Mouse (Mus musculus): ENCODE results near the gene Aldh3b1.

Aldh3b1 gene

DNA sequence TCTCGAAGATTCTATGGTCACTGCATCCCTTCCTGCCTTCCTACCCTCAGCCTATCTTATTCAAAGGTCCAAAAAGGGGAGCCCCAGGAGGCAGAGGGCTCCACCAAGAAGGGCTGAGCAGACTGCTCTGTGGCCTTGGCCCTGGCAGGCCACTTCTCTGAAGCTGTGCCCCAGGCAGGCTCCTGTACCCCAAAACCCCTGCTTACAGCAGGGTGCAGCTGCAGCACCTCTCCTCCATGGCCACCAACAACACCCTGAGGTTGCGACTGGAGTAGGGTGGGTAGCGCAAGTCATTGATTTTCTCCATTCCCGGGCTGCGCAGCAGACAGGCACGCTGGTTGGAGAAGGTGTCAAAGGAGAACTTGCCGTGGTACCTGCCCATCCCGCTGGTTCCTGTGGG lies 15.9 kb downstream of the Aldh3b1 start:
- no peak for DNase-seq (ENCODE audit: extremely low spot score, low read depth, low spot score)

DNA sequence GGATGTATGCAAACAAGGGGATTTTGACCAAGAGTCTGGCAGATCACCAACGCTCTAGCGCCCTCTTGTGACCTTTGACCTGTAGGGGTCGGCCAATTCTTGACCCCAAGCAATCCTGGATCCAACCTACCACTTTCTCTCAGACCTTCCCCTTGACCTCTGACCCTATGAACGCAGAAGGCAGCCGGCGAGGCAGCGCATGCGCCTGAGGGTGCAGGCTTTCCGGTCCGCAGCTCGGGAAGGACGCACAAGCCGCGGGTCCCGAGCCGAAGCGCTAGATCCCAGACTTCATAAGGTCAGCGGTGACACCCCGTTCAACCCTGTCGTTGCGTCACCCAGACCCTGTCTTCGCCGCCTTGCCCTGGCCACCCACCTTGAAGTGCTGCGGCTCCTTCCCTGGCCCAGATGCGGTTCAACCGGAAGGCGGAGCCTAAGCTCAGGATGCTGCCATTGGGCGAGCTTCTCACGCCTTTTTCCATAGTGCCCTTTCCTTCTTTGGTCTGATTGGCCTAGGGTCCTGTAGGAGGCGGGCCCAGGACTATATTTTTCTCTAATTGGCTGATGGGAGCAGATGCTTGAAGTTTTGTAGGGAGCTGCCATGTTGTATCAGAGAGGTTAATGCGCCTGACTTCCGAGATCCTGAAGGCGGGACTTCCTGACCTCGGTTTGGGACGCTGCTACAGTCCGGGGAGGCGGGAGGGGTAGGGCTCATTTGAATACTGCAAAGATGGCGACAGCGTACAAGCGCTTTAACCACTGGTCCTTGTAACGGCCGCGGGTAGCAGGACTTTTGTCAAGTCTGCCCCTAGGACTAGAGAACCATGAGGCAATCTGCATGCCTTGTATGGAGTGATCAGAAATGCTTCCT lies 17.0 kb downstream of the Aldh3b1 start, which contains the start of gene Ndufs8:
Gene Ndufs8, minus strand, starts transcription at position 438 of the 868 bp plus-strand sequence.
- DNase-seq (ENCODE audit: extremely low spot score, low read depth, low spot score): peak; percentile 97

DNA sequence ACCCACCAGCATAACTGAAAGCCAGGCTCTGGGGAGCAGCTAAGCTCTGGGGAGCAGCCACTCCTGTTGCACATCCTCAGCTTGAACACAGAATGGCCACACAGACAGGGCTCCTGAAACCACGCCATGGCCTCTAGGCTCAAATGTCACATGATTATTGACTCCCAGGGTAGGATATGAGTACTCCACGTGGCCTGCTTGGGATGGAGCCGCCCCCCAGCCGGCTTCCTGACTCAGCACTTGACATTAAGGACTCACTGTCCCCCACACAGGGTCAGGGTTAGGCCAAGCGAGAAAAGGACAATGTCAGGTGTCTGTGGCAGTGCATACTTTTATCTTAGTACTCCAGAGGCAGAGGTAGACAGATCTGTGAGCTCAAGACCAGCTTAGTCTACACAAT lies 19.4 kb downstream of the Aldh3b1 start:
- DNase-seq (ENCODE audit: extremely low spot score, low read depth, low spot score): no peak

DNA sequence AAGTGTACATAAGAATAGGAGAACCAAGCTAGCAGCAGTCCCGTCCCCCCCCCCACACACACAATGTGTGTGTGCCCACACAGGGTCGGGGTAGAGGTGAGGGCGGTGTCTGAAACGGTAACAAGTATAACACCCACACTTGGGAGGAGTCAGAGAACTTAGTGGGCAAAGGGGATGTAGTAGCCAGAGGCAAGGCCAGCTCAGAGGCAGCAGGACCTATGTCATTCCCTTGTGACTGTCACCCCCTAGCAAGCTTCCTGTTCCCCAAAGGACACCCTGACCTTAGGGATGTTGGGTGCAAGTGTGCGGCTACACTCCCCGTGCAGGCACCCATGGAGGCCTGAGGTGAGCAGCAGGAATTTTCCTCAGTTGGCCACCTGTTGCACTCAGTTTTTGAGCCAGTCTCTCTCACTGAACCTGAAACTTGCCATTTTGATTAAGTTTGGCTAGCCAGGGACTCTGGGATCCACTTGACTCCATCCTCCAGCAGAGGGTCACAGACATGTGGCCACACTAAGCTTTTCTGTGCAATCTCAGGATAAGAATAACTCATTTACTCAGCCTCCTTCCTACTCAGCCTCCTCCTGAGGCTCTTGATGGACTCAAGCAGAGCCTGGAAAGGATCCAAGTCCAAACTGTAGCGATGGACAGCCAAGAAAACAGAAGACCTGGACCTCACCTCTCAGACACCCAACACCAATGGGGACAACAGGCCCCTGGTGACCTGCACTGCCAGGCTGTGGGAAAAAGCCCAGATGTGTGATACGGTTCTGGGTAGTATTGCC lies 21.5 kb downstream of the Aldh3b1 start:
- DNase-seq (ENCODE audit: extremely low spot score, low read depth, low spot score): no peak

DNA sequence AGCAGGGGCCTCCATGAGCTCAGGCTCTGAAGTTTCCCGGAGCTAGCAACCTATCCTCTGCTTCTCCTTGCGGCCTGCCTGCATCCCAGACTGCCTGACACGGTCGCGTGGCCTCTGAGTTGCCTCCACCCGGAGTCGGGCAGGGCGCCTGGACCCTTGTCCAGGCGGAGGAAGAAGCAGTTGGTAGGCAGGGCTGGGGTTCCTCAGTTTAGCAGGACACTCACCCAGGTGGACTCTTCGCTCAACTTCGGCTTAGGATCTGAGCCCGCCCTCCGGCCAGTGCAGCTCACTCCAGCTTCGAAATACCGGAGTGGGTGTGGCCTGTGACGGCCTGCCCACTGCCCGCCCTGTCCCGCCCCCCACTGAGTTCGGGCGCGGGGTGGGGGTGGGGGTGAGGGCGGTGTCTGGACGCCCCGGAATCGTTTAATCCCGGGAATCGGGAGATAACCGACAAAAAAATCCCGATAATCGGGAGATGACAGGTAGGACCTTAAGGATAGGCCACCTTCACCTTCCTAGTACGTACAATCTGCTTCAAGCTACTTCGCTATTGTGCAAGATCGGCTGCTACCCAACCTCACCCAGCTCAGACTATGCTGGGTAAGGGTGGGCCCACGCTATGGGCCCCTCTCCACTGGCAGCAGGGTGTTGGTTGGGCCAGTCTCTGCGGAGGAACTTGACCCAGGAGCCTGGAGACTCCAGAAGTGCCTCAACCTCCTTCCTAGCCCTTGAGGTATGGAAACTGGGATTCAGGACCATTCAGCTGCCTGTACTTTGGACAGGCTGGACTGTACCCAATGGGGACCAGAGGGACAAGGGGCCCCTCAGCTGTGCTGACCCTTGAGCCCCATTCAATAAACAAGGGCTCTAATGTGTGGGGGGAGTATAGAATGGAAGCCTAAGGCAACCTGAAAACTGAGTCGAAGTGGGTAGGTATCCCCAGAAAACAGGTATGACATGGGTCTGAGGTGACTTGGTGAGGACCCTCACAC lies 22.5 kb downstream of the Aldh3b1 start, which contains the start of gene Tcirg1:
Gene Tcirg1, minus strand, starts transcription at position 339 of the 992 bp plus-strand sequence.
- DNase-seq (ENCODE audit: extremely low spot score, low read depth, low spot score): no peak

DNA sequence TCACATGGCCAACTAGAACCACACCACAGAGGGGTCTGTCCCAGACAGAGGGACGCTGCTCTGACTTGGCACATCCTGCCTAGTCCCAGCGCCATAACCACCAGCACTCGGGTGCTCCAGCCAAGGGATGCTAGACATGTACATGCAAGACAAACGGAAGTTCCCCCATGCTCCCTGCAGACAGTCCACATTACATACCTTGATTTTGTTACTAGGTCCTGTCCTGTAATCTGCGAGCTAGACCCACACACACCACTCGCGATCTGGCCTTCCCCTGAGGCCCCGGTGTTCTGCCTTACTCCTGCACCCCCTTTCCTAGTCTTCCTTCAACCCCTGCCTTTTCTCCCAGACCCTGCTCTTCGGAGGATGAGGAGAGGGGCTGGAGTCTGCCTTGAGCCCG lies 23.3 kb downstream of the Aldh3b1 start:
- DNase-seq (ENCODE audit: extremely low spot score, low read depth, low spot score): no peak

DNA sequence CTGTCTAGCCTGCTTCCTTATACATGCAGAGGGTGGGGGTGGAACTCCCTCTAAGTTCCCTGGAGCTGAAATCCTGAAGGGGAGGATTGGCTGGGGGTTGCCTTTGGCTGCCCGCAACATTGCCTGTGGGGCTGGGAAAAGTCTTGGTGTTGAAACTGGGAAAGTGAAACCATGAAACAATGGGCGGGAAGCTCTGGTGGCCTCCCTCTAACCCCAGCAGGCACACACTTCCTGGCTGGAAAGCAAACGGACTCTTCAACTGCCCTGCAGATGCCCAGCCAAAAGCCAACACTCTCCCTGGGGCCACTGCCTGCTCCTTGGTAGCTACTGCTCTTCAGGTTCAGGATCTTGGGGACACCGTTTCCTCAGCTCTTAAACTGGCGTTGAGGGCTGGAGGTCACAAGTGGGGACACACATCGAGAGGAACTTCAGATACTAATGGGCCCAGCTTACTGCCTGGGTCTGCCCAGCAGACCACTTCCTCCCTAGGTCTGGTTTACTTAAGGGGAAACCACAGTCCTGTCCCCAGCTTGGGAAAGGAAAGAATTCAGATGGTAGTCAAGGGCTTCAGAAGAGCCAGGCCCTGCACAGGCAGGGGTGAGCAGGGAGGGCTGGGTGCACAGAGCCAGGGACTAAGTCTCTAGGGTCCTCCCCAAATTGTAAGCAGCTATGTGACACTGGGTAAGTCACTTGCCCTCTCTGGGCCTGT lies 24.2 kb downstream of the Aldh3b1 start:
- peak; percentile 8 for DNase-seq (ENCODE audit: extremely low spot score, low read depth, low spot score)

DNA sequence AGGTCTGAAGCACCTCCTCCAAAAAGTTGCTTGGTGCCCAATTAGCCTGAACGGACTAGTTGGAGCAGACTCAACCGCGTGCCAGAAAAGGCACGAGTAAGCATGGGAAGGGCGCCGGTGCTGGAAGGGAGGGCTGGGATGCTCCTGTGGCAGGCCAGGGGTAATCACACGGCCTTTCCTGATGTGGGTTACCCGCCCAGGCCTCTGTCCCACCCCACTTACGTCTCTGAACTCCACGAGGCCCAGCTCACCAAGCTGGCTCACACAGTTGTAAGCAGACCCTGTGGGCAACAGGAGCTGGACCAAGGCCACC lies 25.3 kb downstream of the Aldh3b1 start:
- DNase-seq (ENCODE audit: extremely low spot score, low read depth, low spot score): no peak

DNA sequence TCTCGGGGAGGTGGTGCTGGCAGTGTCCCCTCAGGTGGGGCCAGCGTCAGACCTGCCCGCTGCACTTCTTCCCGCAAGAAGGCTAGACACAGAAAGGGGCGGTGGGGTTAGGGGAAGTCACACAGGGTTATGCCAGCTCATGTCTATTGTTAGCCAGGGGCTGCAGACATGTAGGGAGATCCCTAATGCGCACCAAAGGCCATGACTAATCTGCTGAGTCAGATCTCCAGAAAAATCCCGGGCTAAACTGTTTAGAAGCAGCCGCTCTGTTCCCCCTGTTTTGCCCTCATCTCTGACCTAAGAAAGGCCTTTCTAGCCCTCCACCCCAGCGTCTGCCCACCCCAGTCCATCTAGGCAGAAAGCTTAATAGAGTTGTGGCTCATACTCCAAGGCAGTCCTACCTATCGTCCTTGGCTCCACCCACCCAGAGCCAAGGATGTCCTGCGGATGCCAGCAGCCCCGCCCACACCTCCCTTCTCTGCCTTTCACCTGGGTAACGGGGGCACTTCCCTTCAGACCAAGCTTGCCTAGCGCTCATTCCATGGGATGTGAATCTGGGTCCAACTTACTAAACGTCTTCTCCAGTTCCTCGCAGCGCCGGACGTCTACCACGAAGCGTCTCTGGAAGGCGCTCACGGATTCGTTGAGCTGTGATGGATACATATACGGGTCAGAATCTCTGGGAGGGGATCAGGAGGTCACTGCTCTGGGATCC lies 25.8 kb downstream of the Aldh3b1 start:
- no peak for DNase-seq (ENCODE audit: extremely low spot score, low read depth, low spot score)

DNA sequence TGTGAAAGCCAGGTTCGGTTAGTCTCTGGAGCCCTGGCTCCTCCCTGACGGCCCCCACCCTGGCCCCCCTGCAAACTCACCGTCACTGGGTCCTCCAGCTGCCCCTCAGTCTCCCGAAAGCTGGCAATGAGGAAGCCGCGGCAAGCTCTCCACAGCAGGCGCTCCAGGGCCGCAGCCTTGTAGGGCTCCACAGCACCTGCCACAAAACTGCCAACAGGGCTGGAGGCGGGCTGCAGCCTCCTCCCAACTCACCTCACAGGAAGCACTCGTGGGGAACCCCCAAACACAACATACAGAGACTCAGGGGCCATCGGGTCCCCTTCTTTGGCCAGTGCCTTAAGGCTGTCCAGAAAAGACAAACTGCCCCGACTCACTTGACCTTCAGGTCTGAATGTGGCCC lies 26.6 kb downstream of the Aldh3b1 start:
- no peak for DNase-seq (ENCODE audit: extremely low spot score, low read depth, low spot score)

DNA sequence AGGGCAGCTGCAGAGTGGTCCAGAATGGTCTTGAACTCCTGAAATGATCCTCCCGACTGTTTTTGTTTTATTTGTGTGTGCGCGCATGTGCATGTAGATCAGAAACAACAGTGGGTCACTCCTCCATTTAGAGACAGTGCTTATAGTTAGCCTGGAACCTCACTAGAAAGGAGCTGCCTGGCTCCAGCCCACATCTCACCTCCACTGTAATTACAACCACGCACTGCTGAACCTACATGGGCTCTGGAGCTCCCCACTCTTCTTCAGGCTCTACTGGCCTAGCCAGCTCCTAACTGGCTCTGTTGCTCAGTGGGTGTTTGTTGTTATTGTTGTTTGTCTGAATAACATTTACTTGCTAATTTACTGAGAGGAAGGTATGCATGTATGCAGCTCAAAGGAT lies 30.0 kb downstream of the Aldh3b1 start:
- DNase-seq (ENCODE audit: extremely low spot score, low read depth, low spot score): no peak

DNA sequence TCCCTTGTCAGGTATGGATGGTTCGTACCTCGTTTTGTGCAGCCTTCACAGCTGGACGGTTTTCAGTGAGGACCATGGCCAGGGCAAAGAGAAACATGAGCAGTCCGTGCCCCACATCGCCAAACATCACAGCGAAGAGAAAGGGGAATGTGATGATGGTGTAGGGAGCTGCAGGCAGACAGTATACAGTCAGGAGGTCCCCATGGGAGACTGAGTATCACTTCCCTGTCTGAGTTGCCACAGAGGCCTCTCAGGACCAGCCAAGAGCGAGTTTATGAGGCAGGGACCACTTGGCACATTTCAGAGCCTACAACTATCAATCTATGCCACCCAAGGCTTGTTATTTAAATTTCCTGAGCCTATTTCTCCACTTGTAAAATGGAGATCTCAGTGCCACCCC lies 30.7 kb downstream of the Aldh3b1 start:
- DNase-seq (ENCODE audit: extremely low spot score, low read depth, low spot score): no peak

DNA sequence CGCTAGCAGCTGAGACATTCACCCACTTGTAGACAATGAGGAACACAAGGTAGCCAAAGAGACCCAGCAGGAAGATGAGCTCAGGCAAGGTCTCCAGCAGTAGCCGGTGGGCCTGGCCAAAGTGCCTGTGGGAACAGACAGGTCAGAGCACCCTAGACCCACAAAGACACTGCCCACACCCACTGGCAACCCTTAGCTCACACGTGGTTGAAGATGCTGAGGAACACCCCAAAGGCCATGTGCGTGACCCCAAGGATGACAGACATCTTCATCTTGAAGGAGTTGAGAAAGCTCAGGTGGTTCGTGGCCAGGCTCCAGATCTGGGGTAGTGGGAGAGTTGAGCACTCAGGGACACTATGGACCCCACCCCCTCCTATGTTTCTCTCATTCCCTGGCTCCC lies 32.1 kb downstream of the Aldh3b1 start:
- DNase-seq (ENCODE audit: extremely low spot score, low read depth, low spot score): no peak

DNA sequence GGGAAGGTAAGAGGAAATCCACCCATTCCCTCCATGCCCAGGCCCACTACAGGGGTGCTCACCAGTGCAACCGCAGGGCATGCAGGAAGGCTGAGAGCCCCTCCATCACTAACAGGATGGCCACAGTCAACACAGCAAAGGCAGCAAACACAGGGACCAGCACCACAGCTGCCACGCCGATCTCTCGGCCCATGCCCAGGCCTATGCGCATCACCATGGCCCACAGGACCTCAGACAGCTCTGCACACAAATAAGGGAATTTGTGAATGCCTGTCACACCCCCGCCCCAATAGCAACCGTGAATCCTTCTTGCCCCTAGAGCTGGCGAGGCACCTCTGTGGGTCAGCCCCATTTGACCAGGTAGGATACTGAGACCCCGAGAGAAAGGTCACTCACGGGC lies 33.4 kb downstream of the Aldh3b1 start:
- DNase-seq (ENCODE audit: extremely low spot score, low read depth, low spot score): no peak

DNA sequence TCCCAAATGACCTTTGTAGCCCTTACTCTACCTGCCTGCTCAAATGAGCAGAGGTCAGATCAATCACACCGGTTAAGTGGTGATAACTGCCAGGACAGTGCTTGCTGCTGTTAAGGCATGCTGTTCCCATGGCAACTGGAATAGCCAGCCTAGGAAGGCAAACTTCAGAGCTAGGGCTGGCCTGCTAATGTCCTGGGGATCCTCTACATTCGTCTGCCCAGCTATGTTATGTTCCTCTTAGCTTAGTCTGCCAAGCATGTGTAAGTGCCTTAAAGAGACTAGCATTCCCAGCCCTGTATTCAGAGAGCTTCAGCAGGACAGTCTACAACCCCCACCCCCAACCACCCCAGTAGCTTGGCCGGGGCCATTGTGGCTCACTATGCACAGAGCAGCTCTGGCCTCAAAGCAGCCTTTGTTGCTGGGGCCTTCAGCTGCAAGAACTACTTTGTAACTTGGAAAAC lies 34.4 kb downstream of the Aldh3b1 start:
- DNase-seq (ENCODE audit: extremely low spot score, low read depth, low spot score): no peak

DNA sequence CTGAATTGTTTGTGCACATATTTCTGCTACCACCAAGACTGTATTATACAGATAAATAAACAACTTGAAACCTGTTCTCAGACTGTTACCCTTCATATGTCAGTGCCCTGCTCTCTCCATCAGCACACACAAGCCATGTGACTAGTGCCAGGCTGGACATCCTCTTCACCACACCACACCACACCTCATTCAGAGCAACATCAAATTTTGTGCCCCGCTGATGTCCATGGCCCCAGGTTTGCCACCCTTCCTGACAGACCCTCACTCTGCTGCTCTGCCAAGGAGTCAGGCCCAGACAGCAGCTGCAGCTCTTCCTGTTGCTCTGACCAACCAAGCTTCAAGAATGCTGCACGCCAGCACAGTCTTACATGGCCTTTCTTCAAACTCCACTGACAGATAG lies 35.3 kb downstream of the Aldh3b1 start:
- no peak for DNase-seq (ENCODE audit: extremely low spot score, low read depth, low spot score)

DNA sequence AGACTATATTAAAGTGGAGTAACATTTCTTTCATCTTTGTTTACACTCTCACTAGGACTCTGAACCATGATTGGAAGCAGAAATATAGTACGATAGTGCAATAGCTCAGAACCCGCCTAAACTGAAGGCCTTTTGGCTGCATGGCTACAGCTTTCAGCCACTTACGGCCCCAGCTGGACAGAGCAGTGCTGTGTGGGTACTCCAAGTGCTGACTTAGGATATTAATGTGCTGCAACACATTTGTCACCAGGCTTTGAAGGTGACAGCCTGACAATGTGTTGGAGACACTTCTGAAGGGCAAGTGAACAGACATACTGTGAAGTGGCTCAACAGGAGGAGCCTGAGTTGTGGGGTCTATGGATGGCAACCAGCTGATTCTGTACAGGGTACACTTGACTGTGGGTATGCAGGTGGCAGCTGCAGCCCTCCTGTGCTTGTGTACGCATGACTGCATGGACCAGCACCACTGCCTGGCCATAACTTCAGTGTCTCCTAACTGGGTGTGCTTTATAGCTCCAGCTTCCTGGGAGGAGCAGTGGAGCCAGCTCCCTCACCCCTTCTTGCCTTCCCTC lies 36.0 kb downstream of the Aldh3b1 start:
- DNase-seq (ENCODE audit: extremely low spot score, low read depth, low spot score): no peak

DNA sequence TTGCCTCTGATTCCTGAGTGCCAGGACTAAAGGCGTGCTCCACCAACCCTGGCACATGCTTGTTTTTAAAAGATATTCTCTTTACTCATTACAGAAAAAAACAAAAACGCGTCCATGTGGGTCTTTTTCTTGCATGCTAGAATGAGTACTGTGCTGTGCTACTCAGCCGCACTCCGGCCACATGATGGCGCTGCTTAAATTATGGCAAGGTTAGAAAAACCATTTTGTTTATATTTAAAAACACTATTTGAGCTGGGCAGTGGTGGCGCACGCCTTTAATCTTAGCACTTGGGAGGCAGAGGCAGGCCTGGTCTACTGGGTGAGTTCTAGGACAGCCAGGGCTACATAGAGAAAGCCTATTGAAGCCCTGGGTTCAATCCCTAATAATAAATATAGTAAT lies 39.4 kb downstream of the Aldh3b1 start:
- DNase-seq (ENCODE audit: extremely low spot score, low read depth, low spot score): no peak

DNA sequence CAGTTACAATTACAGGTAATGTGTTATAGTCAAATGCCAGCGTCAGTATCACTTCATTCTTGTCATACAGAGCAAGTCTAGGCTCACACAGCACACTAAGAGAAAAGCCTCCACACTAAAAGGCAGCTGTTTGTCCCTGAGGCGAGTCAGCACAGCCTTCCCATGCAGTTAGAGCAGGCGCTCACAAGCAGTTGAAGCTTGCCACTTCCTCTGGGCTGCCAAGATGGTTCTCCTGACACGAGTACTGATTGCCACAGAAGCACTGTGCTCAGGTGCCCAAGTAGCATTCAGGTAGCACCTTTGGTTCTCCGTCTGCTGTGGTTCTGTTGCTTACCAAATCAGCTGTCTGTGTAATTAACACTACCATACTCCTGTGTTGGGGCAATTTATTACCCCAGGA lies 40.5 kb downstream of the Aldh3b1 start:
- no peak for DNase-seq (ENCODE audit: extremely low spot score, low read depth, low spot score)
